Mouse (Mus musculus) spleen, postnatal 36 days (tissue): Measurements from ENCODE around the gene Grk6.
A peak's percentile ranks its signal among the peaks of the same experiment; 100 is the strongest.

Experiments
- DNase-seq, 2 experiments: peaks; one replicate each; pipeline ENCODE4 v3.0.0; 2022; ENCODE audit warnings: low spot score in 2 of 2, mixed read lengths in 1 of 2

The Grk6 gene

DNA sequence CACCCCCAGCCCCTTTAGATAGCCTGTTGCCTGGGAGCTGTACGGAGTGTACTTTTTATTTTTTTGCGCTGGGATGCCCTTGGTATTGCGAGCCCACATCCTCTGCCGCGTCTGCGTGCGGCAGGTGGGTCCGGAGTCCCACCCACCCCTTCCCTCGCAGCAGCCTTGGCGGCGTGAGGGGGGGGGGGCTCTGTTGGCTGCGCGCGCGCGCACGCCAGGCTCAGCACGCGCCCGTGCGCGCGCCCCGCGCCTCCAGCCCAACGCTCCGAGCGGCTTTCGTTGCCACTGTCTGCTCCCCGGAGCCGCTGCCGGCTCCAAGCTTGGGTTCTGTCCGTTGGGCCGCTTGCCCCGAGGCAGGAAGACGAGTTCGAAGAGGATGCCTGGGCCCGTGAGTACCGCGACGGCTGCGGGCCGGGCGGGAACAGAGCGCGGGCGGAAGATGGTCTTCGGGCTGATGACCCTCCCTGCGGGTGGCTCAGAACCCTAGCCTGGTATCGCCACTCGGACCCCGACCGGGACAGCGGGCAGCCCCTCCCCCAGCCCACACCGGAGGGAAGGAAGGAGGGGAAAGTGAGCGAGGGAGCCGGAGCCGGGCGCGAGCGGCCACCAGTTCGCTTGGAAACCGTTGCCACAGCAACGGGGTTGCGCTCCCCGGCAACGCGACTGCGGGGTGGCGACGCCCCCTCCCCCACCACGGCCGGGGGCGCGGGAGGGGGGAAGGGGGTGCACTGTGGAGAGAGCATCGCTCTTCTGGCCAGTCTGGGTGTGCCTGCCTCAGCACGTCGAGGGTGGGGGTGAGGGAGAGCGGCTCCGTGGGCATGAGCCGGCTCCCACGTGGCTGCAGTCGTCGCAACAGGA lies 19.4 kb downstream of the Grk6 start, which contains the start of gene Prr7:
Gene Prr7 (plus strand): TSS at position 241 of the 858 bp plus-strand sequence.
- DNase-seq, result peak; percentile 50 to 58

GRCm38 (mm10) chr13:55465184-55465583 lies 20.3 kb downstream of the Grk6 start:
- DNase-seq, result no peak

DNA sequence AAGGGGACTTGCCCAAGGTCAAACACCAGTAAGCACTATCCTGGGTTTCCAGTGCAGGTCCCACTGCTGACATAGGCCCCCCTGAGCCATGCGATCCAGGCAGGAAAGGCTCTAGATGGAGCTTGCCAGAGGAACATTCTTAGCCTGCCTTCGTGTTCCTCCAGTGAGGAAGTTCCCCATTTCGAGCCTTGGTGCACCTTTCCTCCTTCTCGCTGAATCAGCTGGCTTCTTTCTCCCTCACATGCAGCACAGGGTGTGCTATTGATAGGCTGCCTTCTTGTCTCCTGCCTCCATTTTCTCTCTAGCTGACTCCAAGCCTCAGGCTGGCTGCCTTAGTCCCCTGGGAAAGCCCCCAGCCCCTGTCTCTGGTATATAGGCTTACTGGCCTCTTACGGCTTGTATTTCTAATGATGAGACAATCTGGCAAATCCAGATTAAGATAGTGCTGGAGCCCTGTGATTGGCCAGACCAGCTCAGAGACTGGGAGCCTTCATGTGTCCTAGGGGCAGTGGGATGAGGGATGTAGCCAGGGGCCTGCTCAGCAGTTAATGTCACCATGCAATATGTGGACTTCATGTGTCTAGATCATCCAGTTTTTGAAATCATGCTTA lies 21.1 kb downstream of the Grk6 start:
- DNase-seq, result no peak

- peak; percentile 48 to 59 for DNase-seq
Measured at GRCm38 (mm10) chr13:55468851-55469560, 24.1 kb downstream of the Grk6 start.

- no peak for DNase-seq
Measured at GRCm38 (mm10) chr13:55470372-55470771, 25.5 kb downstream of the Grk6 start.

DNA sequence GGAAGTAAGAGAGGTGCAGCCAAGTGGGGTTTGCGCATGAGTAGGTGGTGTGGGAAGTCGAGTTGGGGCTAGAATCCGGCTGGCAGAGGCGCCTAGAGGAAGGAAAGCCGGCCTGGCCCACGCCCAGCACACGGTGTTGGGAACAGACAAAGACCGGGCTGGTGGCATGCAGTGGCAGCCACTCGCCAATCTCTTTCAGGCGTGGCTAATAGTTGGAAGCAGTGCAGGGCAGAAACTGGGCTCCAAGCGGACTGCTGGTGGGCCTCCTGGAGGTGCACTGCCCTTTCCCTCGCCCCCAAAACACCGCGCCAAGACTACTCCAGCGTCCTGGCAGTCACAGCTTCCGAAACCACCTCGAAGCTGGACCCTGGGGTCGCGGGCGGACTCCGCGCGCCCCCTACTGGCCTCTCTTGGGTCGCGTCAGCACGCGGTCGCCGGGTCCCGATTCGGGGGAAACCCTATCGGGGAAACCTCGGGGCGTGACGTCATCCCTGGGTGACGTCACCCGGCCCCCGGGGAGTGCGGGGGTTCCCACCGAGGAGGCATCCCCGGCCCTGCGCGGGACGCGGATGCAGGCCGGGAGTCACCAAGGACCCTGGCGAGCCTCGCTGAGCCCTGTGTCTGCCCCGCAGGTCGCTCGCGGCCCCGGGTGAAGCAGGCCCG lies 26.4 kb downstream of the Grk6 start:
- peak; percentile 79 to 86 for DNase-seq

DNA sequence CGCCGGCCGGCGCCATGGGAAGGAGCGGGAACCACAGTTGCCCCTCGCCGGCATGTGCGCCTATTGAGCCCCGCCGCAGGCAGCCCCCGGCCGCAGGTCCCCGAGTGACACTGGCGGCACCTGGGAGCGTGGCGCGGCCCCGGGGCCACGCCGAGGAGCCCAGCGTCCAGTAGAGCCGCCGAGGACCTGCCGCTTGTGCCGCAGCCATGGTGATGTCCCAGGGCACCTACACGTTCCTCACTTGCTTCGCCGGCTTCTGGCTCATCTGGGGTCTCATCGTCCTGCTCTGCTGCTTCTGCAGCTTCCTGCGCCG lies 26.9 kb downstream of the Grk6 start:
- DNase-seq, result no peak

DNA sequence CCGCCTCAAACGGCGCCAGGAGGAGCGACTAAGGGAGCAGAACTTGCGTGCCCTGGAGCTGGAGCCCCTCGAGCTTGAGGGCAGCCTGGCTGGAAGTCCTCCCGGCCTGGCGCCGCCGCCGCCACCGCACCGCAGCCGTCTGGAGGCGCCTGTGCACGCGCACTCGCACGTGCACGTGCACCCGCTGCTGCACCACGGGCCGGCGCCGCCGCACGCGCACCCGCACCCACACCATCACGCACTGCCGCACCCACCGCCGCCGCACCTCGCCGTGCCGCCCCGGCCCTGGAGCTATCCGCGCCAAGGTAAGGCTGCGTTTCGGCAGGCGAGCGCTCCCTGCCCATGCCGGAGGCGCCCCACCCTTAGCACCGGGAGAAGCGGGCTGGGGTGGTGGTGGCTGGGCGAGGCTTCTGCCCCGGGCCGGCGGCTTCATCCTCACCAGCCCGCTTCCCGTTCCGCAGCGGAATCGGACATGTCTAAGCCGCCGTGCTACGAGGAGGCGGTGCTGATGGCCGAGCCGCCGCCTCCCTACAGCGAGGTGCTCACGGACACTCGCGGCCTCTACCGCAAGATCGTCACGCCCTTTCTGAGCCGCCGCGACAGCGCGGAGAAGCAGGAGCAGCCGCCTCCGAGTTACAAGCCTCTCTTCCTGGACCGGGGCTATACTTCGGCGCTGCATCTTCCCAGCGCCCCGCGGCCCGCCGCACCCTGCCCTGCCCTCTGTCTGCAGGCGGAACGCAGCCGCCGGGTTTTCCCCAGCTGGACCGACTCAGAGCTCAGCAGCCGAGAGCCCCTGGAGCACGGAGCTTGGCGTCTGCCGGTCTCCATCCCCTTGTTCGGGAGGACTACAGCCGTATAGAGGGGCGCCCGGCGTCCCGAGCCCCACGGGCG lies 27.5 kb downstream of the Grk6 start:
- DNase-seq, result peak; percentile 58

DNA sequence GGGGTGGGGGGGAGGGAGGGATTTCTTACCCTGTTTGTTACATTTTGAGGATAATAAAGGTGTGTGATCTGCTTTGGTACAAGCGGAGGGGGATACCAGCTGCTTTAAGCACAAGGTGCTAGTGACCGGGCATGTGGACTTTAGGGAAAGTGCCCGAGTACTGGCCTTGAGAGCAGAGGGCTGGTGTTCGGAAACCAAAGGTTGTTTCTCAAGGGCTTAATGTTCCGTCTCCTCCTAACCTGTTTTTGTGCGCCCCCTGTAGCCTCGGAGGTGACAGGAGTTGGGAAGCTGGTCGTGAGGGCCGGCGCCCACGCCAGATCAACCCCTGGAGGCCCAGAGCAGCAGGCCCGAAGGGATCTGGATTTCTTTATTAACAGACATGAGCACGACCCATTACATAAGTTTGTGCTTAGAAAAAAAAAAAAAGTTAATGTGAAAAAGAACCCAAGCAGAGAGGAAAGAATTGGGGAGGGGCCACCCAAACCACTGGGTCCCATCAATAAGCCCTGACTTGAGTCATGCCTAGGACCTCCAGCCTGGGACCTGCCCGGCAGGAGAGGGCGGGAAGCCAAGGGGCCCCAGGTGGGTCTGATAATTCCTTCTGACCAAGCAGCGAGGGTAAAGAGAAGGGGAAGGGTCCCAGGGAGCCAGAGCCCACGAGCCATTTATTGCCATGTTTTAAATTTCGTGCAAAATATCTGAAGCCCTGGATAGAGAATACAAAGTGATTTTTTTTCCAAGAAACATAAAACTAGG lies 28.4 kb downstream of the Grk6 start:
- no peak for DNase-seq

DNA sequence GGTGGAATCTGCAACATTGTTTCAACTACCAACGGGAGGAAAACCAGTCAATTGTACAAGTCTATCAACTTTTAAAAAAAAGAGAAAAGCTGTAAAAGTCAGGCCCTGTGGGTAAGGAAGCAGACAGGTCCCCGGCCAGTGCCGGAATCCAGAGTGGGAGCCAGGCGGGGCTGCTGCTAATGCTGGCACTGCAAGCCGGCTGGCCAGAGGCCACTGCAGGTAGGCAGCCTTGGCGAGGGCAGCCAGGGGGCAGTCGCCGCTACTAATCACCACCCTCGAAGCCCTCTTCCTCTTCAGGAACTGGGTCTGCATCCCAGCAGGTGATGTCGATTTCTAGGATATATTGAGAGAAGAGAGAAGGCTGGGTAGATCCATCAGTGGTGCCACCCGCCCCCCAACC lies 29.1 kb downstream of the Grk6 start:
- no peak for DNase-seq

DNA sequence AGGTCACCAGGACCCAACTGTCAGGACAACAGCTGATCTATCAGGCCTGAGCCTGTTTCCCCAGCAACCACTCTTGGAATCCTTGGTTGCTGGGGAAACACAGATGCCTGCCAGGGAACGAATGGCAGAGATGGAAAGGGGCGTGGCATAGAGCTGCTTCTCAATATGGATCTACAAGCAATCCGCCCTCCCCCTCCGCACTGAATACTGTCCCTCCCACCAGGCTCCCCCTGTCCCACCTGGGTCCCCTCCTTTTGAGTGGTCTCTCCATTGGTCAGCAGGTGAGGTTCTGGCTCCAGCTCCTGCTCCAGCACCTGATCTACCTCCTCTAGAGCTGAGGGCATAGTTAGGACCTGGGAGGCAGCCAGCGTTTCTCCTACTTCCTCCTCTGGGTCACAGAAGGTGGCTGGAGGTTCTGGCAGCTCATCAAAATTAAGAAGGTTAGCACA lies 29.8 kb downstream of the Grk6 start:
- no peak for DNase-seq

DNA sequence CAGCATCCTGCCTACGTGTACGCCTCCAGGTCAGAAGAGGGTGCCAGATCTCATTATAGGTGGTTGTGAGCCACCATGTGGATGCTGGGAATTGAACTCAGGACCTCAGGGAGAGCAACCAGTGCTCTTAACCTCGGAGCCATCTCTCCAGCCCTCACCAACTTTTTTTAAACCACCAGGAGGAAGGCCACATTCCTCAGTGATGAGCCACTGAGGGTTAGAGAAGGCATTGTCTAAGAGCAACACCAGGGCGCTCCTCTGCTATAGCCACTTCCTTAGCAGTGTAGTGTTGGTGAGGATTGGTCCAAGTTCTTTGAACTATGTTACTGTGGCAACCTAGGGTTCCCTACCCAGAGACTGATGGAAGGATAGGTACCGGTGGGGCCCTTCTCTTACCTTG lies 30.9 kb downstream of the Grk6 start:
- DNase-seq, result no peak

DNA sequence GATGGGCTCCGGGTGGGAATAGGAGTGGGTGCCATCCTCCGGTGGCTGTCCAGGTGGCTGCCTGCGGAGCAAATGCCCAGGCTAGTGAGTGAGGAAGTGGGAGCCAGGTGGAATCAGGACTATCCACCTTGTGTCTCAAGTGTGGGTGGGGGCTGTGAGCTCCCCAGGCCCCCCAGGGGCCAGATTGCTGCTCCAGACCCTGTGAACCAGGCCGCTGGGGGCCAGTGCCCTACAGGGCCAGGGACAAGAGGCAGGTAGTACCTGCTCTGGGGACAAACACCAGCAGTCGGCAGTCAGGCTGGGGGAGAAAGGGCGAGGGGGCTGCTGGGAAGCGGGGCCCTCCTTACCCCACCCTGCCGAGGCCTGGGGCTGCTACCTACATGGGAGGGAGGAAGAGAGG lies 31.4 kb downstream of the Grk6 start:
- DNase-seq, result no peak

DNA sequence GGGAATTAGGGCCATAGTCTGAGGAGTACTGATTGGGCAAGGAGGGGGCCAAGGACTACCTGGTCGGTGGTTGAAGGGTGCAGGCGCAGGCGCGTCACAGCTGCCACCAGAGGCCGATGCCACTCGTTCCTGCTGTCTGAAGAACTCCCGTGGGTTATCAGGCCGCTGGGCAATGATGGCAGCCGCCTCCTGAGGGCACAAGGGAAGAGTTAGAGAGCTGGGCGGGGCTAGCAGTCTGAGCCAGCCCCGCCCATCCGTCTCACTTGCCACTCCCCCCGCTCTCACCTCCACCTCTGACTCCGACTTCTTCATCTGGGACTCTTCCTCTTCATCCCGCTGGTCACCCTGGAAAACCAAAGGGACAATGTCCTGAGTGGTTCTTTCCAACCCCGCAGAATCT lies 32.6 kb downstream of the Grk6 start:
- DNase-seq, result no peak

GRCm38 (mm10) chr13:55478036-55478435 lies 33.2 kb downstream of the Grk6 start:
- no peak for DNase-seq

DNA sequence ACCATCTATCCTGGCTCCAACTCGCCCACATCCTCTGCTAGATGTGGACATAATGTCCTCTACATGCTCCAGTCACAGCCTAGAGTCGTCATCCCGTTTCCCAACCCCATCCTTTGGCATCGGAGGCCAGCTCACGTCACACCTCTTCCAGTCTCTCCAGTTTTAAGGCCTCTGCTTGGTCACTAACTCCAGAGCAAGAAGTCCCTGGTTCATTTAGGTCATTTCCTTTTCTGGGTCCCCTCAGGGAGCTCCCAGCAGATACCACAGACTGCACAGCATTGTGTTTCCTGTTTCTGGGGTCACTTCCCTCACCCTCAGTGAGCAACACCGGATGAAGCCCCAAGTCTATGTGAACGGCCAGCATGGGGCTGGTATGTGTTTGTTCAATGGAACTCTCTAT lies 34.1 kb downstream of the Grk6 start:
- peak; percentile 65 to 66 for DNase-seq

DNA sequence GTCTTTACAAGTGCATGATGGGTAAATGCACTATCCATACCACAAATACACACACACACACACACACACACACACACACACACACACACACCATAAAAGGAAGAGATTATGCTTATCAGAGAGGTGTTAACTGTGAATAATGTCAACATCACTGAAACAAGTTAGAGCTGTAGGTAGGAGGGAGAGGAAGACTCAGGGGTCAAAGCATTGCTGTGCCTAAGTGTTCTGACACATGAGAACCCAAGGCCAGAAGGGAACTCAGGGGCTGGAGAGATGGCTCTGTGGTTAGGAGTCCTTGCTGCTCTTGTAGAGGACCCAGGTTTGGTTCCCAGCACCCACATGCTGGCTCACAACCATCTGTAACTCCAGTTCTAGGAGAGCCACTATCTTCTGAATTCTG lies 35.1 kb downstream of the Grk6 start:
- no peak for DNase-seq

DNA sequence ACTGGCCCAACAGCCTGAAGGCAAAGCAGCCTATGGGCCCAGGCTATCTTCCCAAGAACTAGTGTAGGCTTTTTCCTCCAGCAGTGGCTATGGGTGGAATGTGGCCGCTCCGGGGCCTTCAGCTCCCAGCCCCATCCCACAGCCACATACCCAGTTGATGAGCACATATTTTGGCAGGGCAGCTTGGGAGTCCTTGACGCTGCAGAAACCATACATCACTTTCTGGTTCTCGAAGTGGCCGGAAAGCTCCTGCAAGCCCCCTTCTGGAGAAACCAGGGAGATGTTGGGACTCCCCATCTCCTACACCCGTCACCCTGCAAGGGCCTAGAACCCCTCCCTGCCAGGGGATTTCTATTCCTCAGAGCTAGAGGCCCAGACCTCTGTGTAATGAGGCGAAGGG lies 37.7 kb downstream of the Grk6 start:
- DNase-seq, result no peak

DNA sequence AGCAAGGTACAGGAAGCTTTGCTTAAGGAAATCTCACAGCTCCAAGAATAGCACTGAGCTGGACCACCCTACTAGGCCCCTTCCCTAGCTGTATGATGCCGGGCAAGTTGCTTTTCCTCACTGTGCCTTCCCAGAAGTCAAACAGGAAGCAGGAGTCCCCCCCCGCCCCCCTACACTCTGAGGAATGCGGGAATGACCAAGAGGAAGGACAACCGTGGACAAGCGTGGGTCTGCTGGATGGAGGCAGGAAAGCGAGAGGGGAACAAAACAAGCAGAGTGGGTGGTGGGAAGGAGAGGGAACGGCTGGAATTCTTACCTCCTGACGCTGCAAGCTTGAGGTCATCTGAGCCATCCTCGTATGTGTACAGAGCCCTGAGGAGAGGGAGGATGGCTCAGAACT lies 38.2 kb downstream of the Grk6 start:
- DNase-seq, result no peak

- DNase-seq, result no peak
Measured at GRCm38 (mm10) chr13:55483593-55483992, 38.7 kb downstream of the Grk6 start.
